Mouse (Mus musculus): ENCODE measurements around the gene Ech1. TPM values are rescaled to one million over a fixed set of nuclear protein-coding genes. Genes with fewer than 3 reads are reported as not detected.

Ech1 gene
- total RNA-seq (2014; fragmentation: Nextera tagmentation), result 125 and 134 TPM in 2 replicates
- 76.3 and 99.3 TPM in 2 replicates for total RNA-seq (2017)

GRCm38 (mm10) chr7:28824941-28825685 is at the start of gene Ech1:
Ech1 (plus strand) TSS chr7:28825217.
- peak; percentile 88 for ATAC-seq (replicated peaks; ENCODE audit: poor library complexity, severe bottlenecking)

GRCm38 (mm10) chr7:28778825-28779224 is 46.2 kb upstream of the Ech1 start:
- ATAC-seq (replicated peaks; ENCODE audit: poor library complexity, severe bottlenecking), result no peak

- ATAC-seq (replicated peaks; ENCODE audit: poor library complexity, severe bottlenecking), result peak; percentile 73
Measured at GRCm38 (mm10) chr7:28780067-28780658, 44.9 kb upstream of the Ech1 start.

GRCm38 (mm10) chr7:28780857-28781256 is 44.2 kb upstream of the Ech1 start:
- ATAC-seq (replicated peaks; ENCODE audit: poor library complexity, severe bottlenecking), result no peak

- peak; percentile 70 for ATAC-seq (replicated peaks; ENCODE audit: poor library complexity, severe bottlenecking)
Measured at GRCm38 (mm10) chr7:28781261-28781663, 43.8 kb upstream of the Ech1 start.

- ATAC-seq (replicated peaks; ENCODE audit: poor library complexity, severe bottlenecking), result no peak
Measured at GRCm38 (mm10) chr7:28785161-28785560, 39.9 kb upstream of the Ech1 start.

GRCm38 (mm10) chr7:28787884-28788283 is 37.1 kb upstream of the Ech1 start:
- no peak for ATAC-seq (replicated peaks; ENCODE audit: poor library complexity, severe bottlenecking)

- ATAC-seq (replicated peaks; ENCODE audit: poor library complexity, severe bottlenecking), result peak; percentile 72
Measured at GRCm38 (mm10) chr7:28788307-28789195, 36.5 kb upstream of the Ech1 start, which contains the start of gene Rinl. Rinl (plus strand) TSS chr7:28788969.

- ATAC-seq (replicated peaks; ENCODE audit: poor library complexity, severe bottlenecking), result no peak
Measured at GRCm38 (mm10) chr7:28789235-28789634, 35.8 kb upstream of the Ech1 start.

GRCm38 (mm10) chr7:28790066-28790806 is 34.8 kb upstream of the Ech1 start:
- no peak for ATAC-seq (replicated peaks; ENCODE audit: poor library complexity, severe bottlenecking)

- ATAC-seq (replicated peaks; ENCODE audit: poor library complexity, severe bottlenecking), result no peak
Measured at GRCm38 (mm10) chr7:28791706-28792105, 33.3 kb upstream of the Ech1 start.

GRCm38 (mm10) chr7:28792391-28793185 is 32.4 kb upstream of the Ech1 start:
- no peak for ATAC-seq (replicated peaks; ENCODE audit: poor library complexity, severe bottlenecking)

GRCm38 (mm10) chr7:28793834-28794233 is 31.2 kb upstream of the Ech1 start:
- no peak for ATAC-seq (replicated peaks; ENCODE audit: poor library complexity, severe bottlenecking)

- no peak for ATAC-seq (replicated peaks; ENCODE audit: poor library complexity, severe bottlenecking)
Measured at GRCm38 (mm10) chr7:28794496-28794895, 30.5 kb upstream of the Ech1 start.

GRCm38 (mm10) chr7:28795832-28796231 is 29.2 kb upstream of the Ech1 start:
- ATAC-seq (replicated peaks; ENCODE audit: poor library complexity, severe bottlenecking), result peak; percentile 70

- peak; percentile 87 for ATAC-seq (replicated peaks; ENCODE audit: poor library complexity, severe bottlenecking)
Measured at GRCm38 (mm10) chr7:28796562-28796975, 28.4 kb upstream of the Ech1 start.

- ATAC-seq (replicated peaks; ENCODE audit: poor library complexity, severe bottlenecking), result no peak
Measured at GRCm38 (mm10) chr7:28799994-28800393, 25.0 kb upstream of the Ech1 start.

GRCm38 (mm10) chr7:28801451-28801850 is 23.6 kb upstream of the Ech1 start:
- ATAC-seq (replicated peaks; ENCODE audit: poor library complexity, severe bottlenecking), result no peak

Measured in granulocyte monocyte progenitor cell, adult 5-6 weeks (primary cell).